Mouse (Mus musculus): ENCODE measurements around the gene Gm12666. TPM values are rescaled to one million over a fixed set of nuclear protein-coding genes. Genes with fewer than 3 reads are reported as not detected.
"Not testable (repeated sequence)": the region's sequence is repeated elsewhere in the genome, so short reads cannot be mapped to it uniquely, and the experiment has no call there.

The Gm12666 gene
- total RNA-seq (2015) (not detected in 2 replicates), total RNA-seq (2017) (3.0 TPM in 1 of 2 replicates, not detected in the other)

- not testable (repeated sequence) for ATAC-seq (ENCODE audit: poor library complexity, severe bottlenecking)
These were observed at the start of gene Gm12666 for GRCm38 (mm10) chr4:92191649-92192048. Gene Gm12666, minus strand, starts transcription at chr4:92191749.

GRCm38 (mm10) chr4:92226326-92226725 lies 34.8 kb upstream of the Gm12666 start:
- no peak for ATAC-seq (ENCODE audit: poor library complexity, severe bottlenecking)

GRCm38 (mm10) chr4:92216286-92216685 lies 24.7 kb upstream of the Gm12666 start:
- ATAC-seq (ENCODE audit: poor library complexity, severe bottlenecking), result no peak

- no peak for ATAC-seq (ENCODE audit: poor library complexity, severe bottlenecking)
These were observed 38.9 kb downstream of the Gm12666 start for GRCm38 (mm10) chr4:92152646-92153045.

- no peak for ATAC-seq (ENCODE audit: poor library complexity, severe bottlenecking)
These were observed 44.4 kb downstream of the Gm12666 start, which contains the start of gene Izumo3 for GRCm38 (mm10) chr4:92147134-92147533. Gene Izumo3, minus strand, starts transcription at chr4:92147234.

Other genes starting within 250 kb of the Gm12666 start
- gene Izumo3, start 44.5 kb downstream of the Gm12666 start, total RNA-seq (2015), result not detected in 2 replicates
- gene Izumo3, start 44.5 kb downstream of the Gm12666 start, total RNA-seq (2017), result not detected in 2 replicates

Measured in megakaryocyte, adult 5-6 weeks (primary cell).